Mouse (Mus musculus) heart, postnatal 0 days (tissue): Measurements from ENCODE around the gene Tnni3. TPM values are rescaled to one million over a fixed set of nuclear protein-coding genes. Genes with fewer than 3 reads are reported as not detected.
"Not testable (repeated sequence)": the region's sequence is repeated elsewhere in the genome, so short reads cannot be mapped to it uniquely, and the experiment has no call there.

Experiments used
- ATAC-seq: fragments of 200-750 bp; cut with Nextera tagmentation; 2 replicates; pipeline ENCODE4 v1.8.0; 2017; ENCODE audit warnings: low read depth, moderate number of reproducible peaks, moderate library complexity; ENCODE audit not compliant: insufficient read depth
- DNase-seq: peaks from one replicate; pipeline ENCODE4 v3.0.0-alpha.2; 2016; ENCODE audit warnings: low spot score
- H3K27ac ChIP-seq: fragments of 300-500 bp; sonication (generic); 2 replicates; pipeline ENCODE4 v1.5.1; 2014; ENCODE audit warnings: low read depth, mild to moderate bottlenecking
- H3K27me3 ChIP-seq: fragments of 300-500 bp; sonication (generic); 2 replicates; pipeline ENCODE4 v1.6.1; 2014; ENCODE audit warnings: low read length, mixed read lengths; ENCODE audit not compliant: control insufficient read depth, insufficient read depth
- H3K36me3 ChIP-seq: fragments of 300-500 bp; sonication (generic); replicated peaks from 2 replicates; pipeline ENCODE4 v1.6.1; 2014; ENCODE audit warnings: low read length, mixed read lengths; ENCODE audit not compliant: control insufficient read depth, insufficient read depth
- H3K4me1 ChIP-seq: fragments of 300-500 bp; sonication (generic); 2 replicates; pipeline ENCODE4 v1.6.1; 2014; ENCODE audit warnings: antibody characterized with exemption; ENCODE audit not compliant: control insufficient read depth, insufficient read depth
- H3K4me2 ChIP-seq: fragments of 300-500 bp; sonication (generic); 2 replicates; pipeline ENCODE4 v1.6.1; 2014; ENCODE audit warnings: low read depth, mild to moderate bottlenecking, low read length, moderate library complexity
- H3K4me3 ChIP-seq: fragments of 300-500 bp; sonication (generic); 2 replicates; pipeline ENCODE4 v1.5.1; 2014; ENCODE audit warnings: low read depth, low read length
- H3K9ac ChIP-seq: fragments of 300-500 bp; sonication (generic); replicated peaks from 2 replicates; pipeline ENCODE4 v1.6.1; 2014; ENCODE audit warnings: low read depth, low read length, mixed read lengths
- H3K9me3 ChIP-seq: fragments of 300-500 bp; sonication (generic); replicated peaks from 2 replicates; pipeline ENCODE4 v1.6.1; 2016; ENCODE audit warnings: low read length; ENCODE audit not compliant: control insufficient read depth
- CTCF ChIP-seq: IDR thresholded peaks from 2 replicates; pipeline ENCODE4 v1.5.1; 2016; ENCODE audit warnings: antibody characterized with exemption, control low read depth, low read depth
- EP300 ChIP-seq: IDR thresholded peaks from 2 replicates; pipeline ENCODE4 v1.6.1; 2016; ENCODE audit warnings: antibody characterized with exemption, low read depth
- WGBS: fragments of 180-500 bp; shearing (Covaris S2); extraction: QIAGEN DNeasy Blood & Tissue Kit; methylation state at CpG from one replicate; pipeline ENCODE4 v1.1.7; 2014; 5-methylcytosine and 5-hydroxymethylcytosine counted together
- polyA plus RNA-seq: library from polyadenylated mRNA; unstranded; fragments of >200 nt; fragmentation: Nextera tagmentation; extraction: Ambion mirVana; gene quantifications from 2 replicates; pipeline ENCODE4 v1.2.1, GENCODE M21; 2015
- total RNA-seq: library from RNA; depleted of rRNA; stranded (reverse); fragments of >200 nt; gene quantifications from 2 replicates; pipeline ENCODE4 v1.2.3, GENCODE M21; 2014; ENCODE audit warnings: low replicate concordance

Gene Tnni3
- total and polyA plus RNA-seq, 2 experiments from 2014 or later, result 5,473 to 8,811 TPM

DNA sequence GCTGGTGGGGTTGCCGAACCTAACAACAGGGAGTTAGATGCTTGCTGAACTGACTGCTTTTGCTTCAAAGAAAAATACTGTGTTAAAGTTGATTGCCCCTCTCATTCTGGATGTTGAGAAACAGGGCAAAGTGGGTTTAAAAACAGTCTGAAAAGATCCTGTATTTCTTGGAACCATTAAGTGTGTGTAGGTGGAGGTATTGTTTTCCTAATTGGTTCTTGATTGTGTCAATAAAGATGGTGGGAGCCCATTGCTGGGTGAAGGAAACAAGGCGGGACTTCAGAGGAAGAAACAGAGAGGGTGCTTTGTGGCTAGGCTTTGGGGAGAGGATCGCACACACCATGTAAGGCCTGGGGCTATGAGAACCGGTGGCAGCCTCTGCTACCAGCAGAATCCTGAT, 13.2 kb upstream of the Tnni3 start:
- H3K4me2 ChIP-seq, result no peak overlapping the region
- 50% methylated on average over 4 of the region's 4 CpGs for WGBS
- no peak for ATAC-seq
- 0 out of 2 replicates have a peak, but pooled peaks cover 3% of the 10 kb centered on the region for H3K27me3 ChIP-seq
- no peaks in the 10 kb centered on the region for H3K4me1 ChIP-seq
- DNase-seq, result no peak
- H3K27ac ChIP-seq, result no peak overlapping the region
- no peak overlapping the region for H3K9ac ChIP-seq
- no peaks in the 10 kb centered on the region for H3K9me3 ChIP-seq
- H3K36me3 ChIP-seq, result no peaks in the 10 kb centered on the region
- no peak for TF ChIP-seq EP300
- H3K4me3 ChIP-seq, result no peak overlapping the region

DNA sequence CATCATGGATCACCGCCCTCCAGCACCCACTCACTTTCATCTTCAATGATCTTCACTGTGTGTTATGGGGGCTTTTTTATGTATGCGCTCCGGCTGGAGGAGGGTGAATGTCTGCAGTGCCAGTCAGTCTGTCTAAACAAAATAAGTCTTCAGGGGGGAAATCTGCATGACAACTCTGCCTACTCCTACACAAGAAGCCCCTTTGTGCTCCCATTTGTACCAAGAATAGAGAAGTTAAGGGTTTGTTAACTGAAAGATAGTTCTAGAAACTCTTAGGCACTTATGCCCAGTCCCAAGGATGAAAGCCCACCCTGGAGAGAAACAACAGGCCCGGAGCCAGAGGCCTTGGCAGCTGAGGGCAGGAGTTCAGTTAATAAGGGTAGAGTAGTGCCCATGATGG, 12.3 kb upstream of the Tnni3 start:
- Histone ChIP-seq H3K4me1 (no peaks in the 10 kb centered on the region), H3K4me2 (no peak overlapping the region), H3K4me3 (no peak overlapping the region), H3K27ac (no peak overlapping the region), H3K36me3 (no peaks in the 10 kb centered on the region), H3K9ac (no peak overlapping the region), H3K27me3 (0 out of 2 replicates have a peak, but pooled peaks cover 3% of the 10 kb centered on the region), H3K9me3 (no peaks in the 10 kb centered on the region)
- no peak for DNase-seq
- ATAC-seq, result no peak
- WGBS, result 86% methylated on average over 4 of the region's 4 CpGs
- no peak for TF ChIP-seq CTCF
- no peak for TF ChIP-seq EP300

DNA sequence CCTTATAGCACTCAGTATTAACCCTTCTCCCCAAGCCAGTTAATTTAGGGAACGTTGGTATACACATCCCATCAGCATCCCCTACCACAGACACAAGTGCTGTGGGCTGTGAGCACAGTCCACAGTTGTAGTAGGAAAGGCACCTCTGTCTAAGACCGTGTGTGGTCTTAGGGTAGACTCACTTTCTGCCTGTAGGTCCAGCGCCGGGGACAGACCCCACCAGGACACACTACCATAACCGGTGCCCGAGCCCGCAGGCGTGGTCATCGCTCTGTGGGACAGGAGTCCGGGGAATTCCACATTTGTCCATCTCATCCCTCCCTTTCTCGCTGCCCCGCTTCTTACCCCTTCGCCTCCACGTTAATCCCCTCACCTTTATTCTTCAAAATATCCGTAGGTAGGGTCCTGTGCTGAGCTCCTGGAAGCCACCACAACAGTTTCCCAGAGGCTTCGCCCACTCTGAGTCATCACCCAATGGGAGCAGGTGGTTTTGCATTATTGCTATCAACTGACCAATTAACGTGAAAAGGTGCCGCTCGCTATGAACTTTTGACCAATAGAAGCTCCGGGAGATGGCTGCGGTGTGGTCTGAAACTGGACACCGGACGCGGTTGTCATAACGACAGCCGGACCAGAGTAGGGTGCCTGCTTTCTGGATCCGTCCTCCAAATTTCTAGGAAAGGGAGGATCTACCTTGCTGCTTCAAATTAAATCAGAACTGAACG, 8.1 kb upstream of the Tnni3 start, which contains the start of gene Dnaaf3:
Dnaaf3 (minus strand) TSS at position 449 of the 725 bp plus-strand sequence.
- Histone ChIP-seq H3K9ac (no peak within 1 kb of the TSS), H3K9me3 (no peaks in the 10 kb centered on the region), H3K36me3 (no peaks in the 10 kb centered on the region), H3K4me3 (peak within 1 kb of the TSS; percentile 36), H3K27ac (no peak within 1 kb of the TSS), H3K4me2 (peak within 1 kb of the TSS; percentile 61), H3K4me1 (no peaks in the 10 kb centered on the region), H3K27me3 (0 out of 2 replicates have a peak, but pooled peaks cover 3% of the 10 kb centered on the region)
- 4% methylated on average over 28 of the region's 28 CpGs for WGBS
- TF ChIP-seq EP300 (no peak), CTCF (no peak)
- DNase-seq (peak; percentile 86), ATAC-seq (peak; percentile 94)

DNA sequence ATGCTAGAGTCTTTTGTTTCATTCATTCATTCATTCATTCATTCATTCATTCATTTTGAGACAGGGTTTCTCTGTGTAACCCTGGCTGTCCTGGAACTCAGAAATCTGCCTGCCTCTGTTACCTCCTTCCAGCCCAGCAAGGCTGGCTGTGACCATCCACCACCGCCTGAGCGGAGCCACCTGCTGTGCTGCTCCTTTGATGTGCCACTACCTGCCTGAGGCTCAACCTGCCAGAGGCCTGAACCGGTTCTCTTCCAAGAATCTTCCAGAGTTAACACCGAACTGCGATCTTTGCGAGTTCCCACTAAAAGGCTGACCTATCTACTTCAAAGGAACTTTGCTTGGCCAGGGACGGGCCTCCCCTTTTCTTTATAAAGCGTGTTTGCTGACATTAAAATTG, 6.1 kb upstream of the Tnni3 start:
- H3K36me3 ChIP-seq, H3K4me2 ChIP-seq, DNase-seq, H3K9me3 ChIP-seq, H3K4me1 ChIP-seq, ATAC-seq, H3K4me3 ChIP-seq, H3K27ac ChIP-seq, H3K27me3 ChIP-seq, H3K9ac ChIP-seq: not testable (repeated sequence)
- 44% methylated on average over 7 of the region's 8 CpGs for WGBS

DNA sequence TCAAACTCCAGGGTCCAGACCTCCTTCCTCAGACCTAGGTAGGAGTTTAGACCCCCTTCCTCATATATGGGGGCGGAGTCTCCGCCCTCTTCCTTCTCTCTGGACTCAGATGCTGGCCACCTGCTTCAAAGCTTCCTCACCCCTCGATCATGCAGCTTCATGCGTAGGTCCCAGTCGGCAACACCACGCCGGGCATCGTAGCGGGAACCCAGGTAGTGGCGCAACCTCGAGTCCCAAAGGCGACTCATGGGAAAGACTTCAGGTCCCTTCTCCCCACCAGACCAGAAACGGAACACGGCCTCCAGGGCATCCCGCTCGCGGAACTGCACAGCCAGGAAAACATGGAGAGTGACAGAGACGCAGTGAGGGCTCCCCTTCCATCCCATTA, 3.3 kb upstream of the Tnni3 start:
- Histone ChIP-seq H3K9ac (no peak overlapping the region), H3K4me2 (peak overlapping the region; percentile 60; the same call in 1 of the 2 replicates), H3K27ac (no peak overlapping the region), H3K4me1 (peaks cover 8% of the 10 kb centered on the region), H3K4me3 (no peak overlapping the region), H3K36me3 (no peaks in the 10 kb centered on the region), H3K9me3 (no peaks in the 10 kb centered on the region), H3K27me3 (0 out of 2 replicates have a peak, but pooled peaks cover 4% of the 10 kb centered on the region)
- DNase-seq (no peak), ATAC-seq (no peak)
- TF ChIP-seq EP300 (no peak), CTCF (no peak)
- WGBS, result 53% methylated on average over 18 of the region's 18 CpGs
